ENCODE assay signal across 12 mouse cellular contexts in the genomic region with DNA sequence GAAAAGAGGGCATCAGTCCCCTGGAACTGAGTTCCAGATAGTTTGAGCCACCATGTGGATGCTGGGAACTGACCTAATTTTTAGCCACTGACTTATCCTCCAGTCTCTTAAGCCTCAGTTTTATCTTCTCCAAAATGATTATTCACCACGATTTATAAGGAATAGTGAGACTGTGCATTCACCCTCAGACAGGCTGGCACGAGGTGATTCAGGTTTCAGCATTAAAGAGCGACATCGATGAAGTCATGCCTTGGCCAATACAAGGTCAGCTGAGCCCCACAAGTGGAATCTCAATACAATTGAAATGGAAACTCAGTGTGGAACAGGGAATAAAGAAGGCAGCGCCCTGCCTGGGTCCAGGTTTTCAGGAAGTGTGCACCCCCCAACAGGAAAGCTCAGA.
"Had no signal": no experiment of that assay in that cellular context is flagged by ENCODE, and none has a peak within 500 bp of the region (broad histone marks: within the 10 kb centered on the region; RNA-seq: fewer than 3 reads in every experiment).

No protein-coding gene starts in this region.

- DNase-seq: left cerebral cortex, postnatal 4 days; liver; liver, embryonic 13.5 days; liver, postnatal 0 days; lung, adult 18-20 months; lung, adult 2 months; lung, embryonic 14.5 days; lung, postnatal 10 days; lung, postnatal 14 days; lung, postnatal 36 days; lung, postnatal 4 days; midbrain, embryonic 14.5 days had no signal
